Mouse (Mus musculus) myocyte (in vitro differentiated cells): Measurements from ENCODE around the gene Abhd17b. TPM values are rescaled to one million over a fixed set of nuclear protein-coding genes. Genes with fewer than 3 reads are reported as not detected.

Source experiments
- H3K27me3 ChIP-seq: one replicate; pipeline ENCODE4 v1.6.1; 2011; ENCODE audit not compliant: control insufficient read depth, insufficient read depth, insufficient read length
- H3K36me3 ChIP-seq: one replicate; pipeline ENCODE4 v1.6.1; 2011; ENCODE audit not compliant: control insufficient read depth, insufficient read depth
- H3K4me2 ChIP-seq: one replicate; pipeline ENCODE4 v1.6.1; 2011; ENCODE audit warnings: low read depth, control low read depth
- H3K4me3 ChIP-seq: one replicate; pipeline ENCODE4 v1.5.1; 2011; ENCODE audit warnings: mild to moderate bottlenecking, control low read depth, moderate library complexity
- H3K79me2 ChIP-seq: one replicate; pipeline ENCODE4 v1.6.1; 2011; ENCODE audit not compliant: control insufficient read depth, insufficient read depth
- H3ac ChIP-seq: one replicate; pipeline ENCODE4 v1.6.1; 2011; ENCODE audit not compliant: control insufficient read depth, insufficient read length
- CEBPB ChIP-seq: IDR thresholded peaks from 2 replicates; pipeline ENCODE4 v1.6.1; 2011; ENCODE audit warnings: mild to moderate bottlenecking, moderate library complexity; ENCODE audit not compliant: poor library complexity, insufficient read depth, severe bottlenecking
- E2F4 ChIP-seq: IDR thresholded peaks from one replicate; pipeline ENCODE4 v1.6.1; 2011; ENCODE audit warnings: mild to moderate bottlenecking, control low read depth, moderate library complexity; ENCODE audit not compliant: insufficient read depth
- MAX ChIP-seq: IDR thresholded peaks from one replicate; pipeline ENCODE4 v1.6.1; 2011; ENCODE audit warnings: low read depth, mild to moderate bottlenecking, control low read depth
- MYOD1 ChIP-seq, 3 experiments: IDR thresholded peaks; one replicate each; pipeline ENCODE4 v1.6.1; 2011; ENCODE audit warnings: control low read depth in 2 of 3, low read depth in 2 of 3, mild to moderate bottlenecking in 2 of 3, moderate library complexity in 1 of 3; ENCODE audit not compliant: insufficient read length in 2 of 3, control insufficient read depth in 1 of 3
- MYOG ChIP-seq, 3 experiments: IDR thresholded peaks; one replicate each; pipeline ENCODE4 v1.6.1; 2011; ENCODE audit warnings: control low read depth in 2 of 3, low read depth in 2 of 3, mild to moderate bottlenecking in 2 of 3; ENCODE audit not compliant: insufficient read length in 2 of 3, control insufficient read depth in 1 of 3, insufficient read depth in 1 of 3
- POLR2A ChIP-seq: IDR thresholded peaks from one replicate; pipeline ENCODE4 v1.6.1; 2011; ENCODE audit warnings: low read depth, mild to moderate bottlenecking, control low read depth, moderate library complexity; ENCODE audit not compliant: insufficient read length
- POLR2AphosphoS2 ChIP-seq: IDR thresholded peaks from one replicate; pipeline ENCODE4 v1.6.1; 2011; ENCODE audit warnings: low read depth, control low read depth; ENCODE audit not compliant: insufficient read length
- REST ChIP-seq: IDR thresholded peaks from one replicate; pipeline ENCODE4 v1.6.1; 2011; ENCODE audit warnings: mild to moderate bottlenecking, control low read depth, moderate library complexity; ENCODE audit not compliant: insufficient read depth, insufficient read length
- SRF ChIP-seq: IDR thresholded peaks from one replicate; pipeline ENCODE4 v1.6.1; 2011; ENCODE audit warnings: low read depth; ENCODE audit not compliant: control insufficient read depth, insufficient read length
- TCF12 ChIP-seq: IDR thresholded peaks from one replicate; pipeline ENCODE4 v1.6.1; 2011; ENCODE audit warnings: mild to moderate bottlenecking, control low read depth; ENCODE audit not compliant: poor library complexity, insufficient read depth, severe bottlenecking
- TCF3 ChIP-seq: IDR thresholded peaks from one replicate; pipeline ENCODE4 v1.6.1; 2011; ENCODE audit warnings: low read depth, control low read depth; ENCODE audit not compliant: insufficient read length
- USF1 ChIP-seq: IDR thresholded peaks from one replicate; pipeline ENCODE4 v1.6.1; 2011; ENCODE audit warnings: low read depth, mild to moderate bottlenecking, control low read depth, moderate library complexity
- polyA plus RNA-seq: library from polyadenylated mRNA; unstranded; fragments of >200 nt; fragmentation: generic; extraction: Trizol; gene quantifications from one replicate; pipeline ENCODE4 v1.2.1, GENCODE M21; 2012; ENCODE audit warnings: missing spikeins

Abhd17b gene
- polyA plus RNA-seq, 1 experiment: 11.2 TPM

DNA sequence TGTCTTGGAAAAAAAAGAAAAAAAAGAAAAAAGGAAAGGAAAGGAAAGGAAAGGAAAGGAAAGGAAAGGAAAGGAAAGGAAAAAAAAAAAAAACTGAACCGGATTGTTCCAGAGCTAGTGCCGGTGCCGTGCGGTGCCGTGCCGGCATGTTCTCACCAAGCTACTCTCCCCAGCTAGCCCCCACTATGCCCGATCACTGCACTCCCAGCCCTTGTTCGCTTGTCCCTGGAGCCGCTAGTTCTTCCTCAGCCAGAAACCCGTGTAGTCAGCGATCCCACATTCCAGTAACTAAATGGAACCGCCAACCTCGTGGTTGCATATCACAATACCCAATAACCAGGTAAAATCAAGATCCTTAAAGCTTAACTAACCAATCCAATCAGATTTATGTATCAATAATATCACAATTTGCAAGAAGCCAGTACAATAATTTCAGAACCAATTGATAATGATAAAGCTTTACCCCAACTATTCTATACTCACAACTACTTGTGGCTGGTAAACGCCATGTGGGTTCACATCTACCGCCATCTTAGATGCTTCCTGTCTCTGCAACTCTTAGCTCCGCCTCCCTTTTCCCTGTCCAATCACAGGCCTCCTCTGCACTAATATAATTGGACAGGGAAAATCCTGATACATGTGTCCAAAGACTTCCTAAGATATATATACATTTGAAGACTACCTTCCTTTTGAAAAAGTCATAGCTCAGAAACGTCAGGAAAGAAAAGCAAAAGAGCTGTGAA is 21.5 kb downstream of the Abhd17b start:
- H3ac ChIP-seq: no peak overlapping the region
- H3K79me2 ChIP-seq: peaks cover 84% of the 10 kb centered on the region
- peaks cover 13% of the 10 kb centered on the region for H3K36me3 ChIP-seq
- no peaks in the 10 kb centered on the region for H3K27me3 ChIP-seq
- no peak for TF ChIP-seq POLR2A
- TF ChIP-seq USF1: no peak
- TF ChIP-seq TCF12: no peak
- TF ChIP-seq POLR2AphosphoS2: no peak
- no peak overlapping the region for H3K4me3 ChIP-seq
- no peak overlapping the region for H3K4me2 ChIP-seq

DNA sequence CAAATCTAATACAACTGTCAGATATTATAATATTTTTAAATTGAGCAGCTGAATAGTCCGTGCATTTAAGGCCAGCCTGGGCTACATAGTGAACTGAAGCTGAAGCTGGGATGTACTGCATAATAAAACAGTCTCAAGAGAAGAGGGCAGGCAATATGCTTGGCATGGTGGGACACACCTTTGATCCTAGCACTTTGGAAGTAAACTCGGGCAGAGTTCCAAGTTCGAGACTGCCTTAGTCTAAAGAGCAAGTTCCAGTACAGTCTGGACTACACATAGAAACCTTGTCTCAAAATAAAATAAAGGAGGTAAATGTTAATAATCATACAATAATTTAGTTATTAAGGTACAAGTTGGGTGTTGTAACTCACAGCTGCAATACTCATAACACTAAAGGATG is 27.1 kb downstream of the Abhd17b start:
- no peak overlapping the region for H3K4me3 ChIP-seq
- TF ChIP-seq POLR2AphosphoS2: no peak
- no peak for TF ChIP-seq CEBPB
- TF ChIP-seq POLR2A: no peak
- no peak for TF ChIP-seq MYOD1 (IDR thresholded peaks at IDR 0.05; ENCODE audit: control insufficient read depth in 1 of 3, insufficient read length in 2 of 3, low read depth in 2 of 3)
- TF ChIP-seq MYOG (IDR thresholded peaks at IDR 0.05; ENCODE audit: control insufficient read depth in 1 of 3, insufficient read depth in 1 of 3, insufficient read length in 2 of 3, low read depth in 2 of 3): no peak
- no peak for TF ChIP-seq USF1
- TF ChIP-seq E2F4: no peak
- TF ChIP-seq MAX: no peak
- TF ChIP-seq REST: no peak
- TF ChIP-seq SRF: no peak
- peaks cover 42% of the 10 kb centered on the region for H3K36me3 ChIP-seq
- H3K4me2 ChIP-seq: no peak overlapping the region
- no peaks in the 10 kb centered on the region for H3K27me3 ChIP-seq
- peaks cover 31% of the 10 kb centered on the region for H3K79me2 ChIP-seq
- no peak overlapping the region for H3ac ChIP-seq

DNA sequence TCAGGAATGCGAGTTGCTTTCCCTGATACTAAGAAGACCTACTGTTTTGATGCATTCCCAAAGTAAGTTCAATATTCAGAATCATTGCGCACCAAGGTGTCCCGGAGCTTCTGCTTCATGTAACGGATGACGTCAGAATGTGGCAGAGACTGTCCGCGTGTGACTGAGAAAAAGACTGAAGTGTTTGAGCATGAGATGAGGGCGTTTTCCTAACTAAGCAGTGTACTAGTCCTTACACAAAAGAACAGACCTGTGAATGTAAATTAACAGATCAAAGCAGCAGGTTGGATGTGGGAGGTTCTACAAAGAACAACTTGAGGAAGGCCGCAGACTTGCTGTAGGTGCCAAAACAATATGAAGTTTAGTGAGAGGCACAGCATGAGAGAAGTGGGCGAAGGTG is 28.0 kb downstream of the Abhd17b start:
- Histone ChIP-seq H3K79me2 (peaks cover 22% of the 10 kb centered on the region), H3K4me2 (no peak overlapping the region)
- TF ChIP-seq MYOD1 (IDR thresholded peaks at IDR 0.05; ENCODE audit: control insufficient read depth in 1 of 3, insufficient read length in 2 of 3, low read depth in 2 of 3) (no peak), TCF12 (no peak), MAX (no peak), MYOG (IDR thresholded peaks at IDR 0.05; ENCODE audit: control insufficient read depth in 1 of 3, insufficient read depth in 1 of 3, insufficient read length in 2 of 3, low read depth in 2 of 3) (no peak), SRF (no peak), USF1 (no peak), POLR2A (no peak), E2F4 (no peak), TCF3 (no peak), POLR2AphosphoS2 (no peak), REST (no peak)

DNA sequence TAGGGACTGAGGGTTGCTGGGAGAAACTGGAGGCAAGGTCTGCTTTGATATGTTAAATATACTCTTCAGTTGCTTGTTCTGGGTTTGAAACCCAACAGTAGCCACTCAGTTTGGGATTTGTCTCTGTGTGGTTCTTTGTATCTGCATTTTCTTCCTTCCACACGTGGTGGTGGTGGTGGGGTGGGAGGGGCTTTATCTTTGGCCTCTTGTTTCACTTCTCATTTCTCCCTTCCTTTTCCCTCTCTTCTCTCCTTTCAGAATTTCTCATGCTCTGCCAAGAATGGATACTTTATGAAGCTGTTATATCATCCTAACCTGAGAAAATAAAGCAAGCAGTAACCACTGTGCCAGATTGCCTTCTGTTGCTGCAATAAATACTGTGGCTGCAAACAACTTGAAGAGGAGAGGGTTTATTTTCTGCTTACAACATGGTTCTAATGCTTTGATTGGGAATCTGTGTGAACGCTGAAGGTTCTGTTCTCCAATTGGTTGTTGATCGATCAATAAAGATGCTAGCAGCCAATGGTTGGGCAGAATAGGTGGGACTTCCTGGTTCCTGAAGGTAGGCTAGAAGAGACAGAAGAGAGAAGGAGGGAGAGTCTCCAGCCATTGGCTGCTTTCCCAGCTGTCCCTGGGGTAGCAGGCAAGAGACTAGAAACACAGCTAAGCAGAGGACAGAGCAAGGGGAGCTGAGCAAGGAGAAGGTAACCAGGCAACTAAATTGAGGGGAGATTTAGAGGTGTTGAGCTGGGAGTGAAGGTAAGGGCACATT is 60.5 kb downstream of the Abhd17b start:
- TF ChIP-seq USF1: no peak
- no peak for TF ChIP-seq TCF12
- no peak for TF ChIP-seq REST
- TF ChIP-seq SRF: no peak
- no peaks in the 10 kb centered on the region for H3K36me3 ChIP-seq

More for the DNA sequence above, 28.0 kb downstream of the Abhd17b start:
- Histone ChIP-seq H3ac (no peak overlapping the region), H3K36me3 (peaks cover 49% of the 10 kb centered on the region), H3K4me3 (no peak overlapping the region), H3K27me3 (no peaks in the 10 kb centered on the region)

DNA sequence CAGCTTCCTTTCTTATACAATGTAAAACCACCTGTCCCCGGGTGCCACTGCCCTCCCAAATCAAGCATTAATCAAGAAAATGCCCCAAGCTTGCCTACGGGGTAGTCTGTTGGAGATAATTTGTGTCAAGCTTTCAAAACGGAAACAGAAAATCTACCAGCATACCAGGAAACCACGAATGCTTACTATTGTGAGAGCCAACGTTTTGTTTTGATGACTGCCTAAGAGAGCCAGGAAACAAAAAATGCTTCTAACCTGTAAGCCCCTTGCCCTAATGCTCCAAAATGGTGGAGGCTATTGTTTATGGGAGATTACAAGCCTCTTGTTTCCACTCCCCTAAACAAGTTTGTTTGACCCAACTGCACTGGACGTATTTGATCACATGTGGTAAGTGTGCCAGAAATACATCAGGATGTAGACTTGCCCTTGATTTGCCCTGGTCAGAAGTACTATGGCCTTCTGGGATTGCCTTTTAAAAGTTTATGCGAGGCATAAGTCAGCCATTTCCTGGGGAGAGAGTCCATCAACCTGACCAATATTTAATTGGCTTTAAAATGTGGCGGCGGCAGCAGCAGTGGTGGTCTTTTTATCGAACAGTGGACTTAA is 61.4 kb downstream of the Abhd17b start:
- Histone ChIP-seq H3K79me2 (no peaks in the 10 kb centered on the region), H3K27me3 (no peaks in the 10 kb centered on the region), H3K4me3 (no peak overlapping the region), H3K36me3 (no peaks in the 10 kb centered on the region), H3K4me2 (no peak overlapping the region), H3ac (no peak overlapping the region)
- TF ChIP-seq E2F4 (no peak), MYOG (IDR thresholded peaks at IDR 0.05; ENCODE audit: control insufficient read depth in 1 of 3, insufficient read depth in 1 of 3, insufficient read length in 2 of 3, low read depth in 2 of 3) (no peak), USF1 (no peak), POLR2A (no peak), MAX (no peak), MYOD1 (IDR thresholded peaks at IDR 0.05; ENCODE audit: control insufficient read depth in 1 of 3, insufficient read length in 2 of 3, low read depth in 2 of 3) (no peak)

More for the DNA sequence above, 60.5 kb downstream of the Abhd17b start:
- Histone ChIP-seq H3ac (no peak overlapping the region), H3K4me3 (no peak overlapping the region), H3K27me3 (no peaks in the 10 kb centered on the region), H3K79me2 (no peaks in the 10 kb centered on the region), H3K4me2 (no peak overlapping the region)
